Mouse (Mus musculus) ES-E14 (cell line): ENCODE data around the gene Lrrc56. TPM values are rescaled to one million over a fixed set of nuclear protein-coding genes. Genes with fewer than 3 reads are reported as not detected.

Source experiments
- DNase-seq: peaks from one replicate; pipeline ENCODE4 v3.0.0-alpha.2; 2013; ENCODE audit warnings: low read depth, low spot score
- H3K27ac ChIP-seq: 2 replicates; pipeline ENCODE4 v1.5.1; 2012; ENCODE audit warnings: low read depth, mild to moderate bottlenecking, low read length, moderate library complexity, mixed read lengths; ENCODE audit not compliant: poor library complexity, insufficient read depth, severe bottlenecking
- H3K36me3 ChIP-seq: 2 replicates; pipeline ENCODE4 v1.6.1; 2012; ENCODE audit warnings: mild to moderate bottlenecking, low read length, moderate library complexity, mixed read lengths; ENCODE audit not compliant: control insufficient read depth, poor library complexity, insufficient read depth, severe bottlenecking
- H3K4me1 ChIP-seq, 2 experiments: fragments of 150-350 bp in 1 of 2; sonication (generic) in 1 of 2; 2 replicates each; pipeline ENCODE4 v1.6.1; 2012; ENCODE audit warnings: low read length in 2 of 2, mild to moderate bottlenecking in 1 of 2, mixed read lengths in 1 of 2; ENCODE audit not compliant: control insufficient read depth in 2 of 2, insufficient read depth in 2 of 2, poor library complexity in 1 of 2
- H3K4me3 ChIP-seq, 2 experiments: fragments of 150-350 bp in 1 of 2; sonication (generic) in 1 of 2; 2 replicates each; pipeline ENCODE4 v1.5.1; 2012; ENCODE audit warnings: low read length in 2 of 2, low read depth in 1 of 2, mild to moderate bottlenecking in 1 of 2, mixed read lengths in 1 of 2; ENCODE audit not compliant: insufficient read depth in 1 of 2, poor library complexity in 1 of 2, severe bottlenecking in 1 of 2
- H3K9ac ChIP-seq: 2 replicates; pipeline ENCODE4 v1.6.1; 2012; ENCODE audit warnings: low read depth, mild to moderate bottlenecking, low read length, mixed read lengths; ENCODE audit not compliant: poor library complexity, insufficient read depth, severe bottlenecking
- H3K9me3 ChIP-seq: fragments of 150-350 bp; sonication (generic); 2 replicates; pipeline ENCODE4 v1.6.1; 2012; ENCODE audit warnings: low read depth, mild to moderate bottlenecking, low read length; ENCODE audit not compliant: control insufficient read depth, insufficient read depth
- CHD2 ChIP-seq: IDR thresholded peaks from 2 replicates; pipeline ENCODE4 v1.6.1; 2014; ENCODE audit warnings: mild to moderate bottlenecking, low read depth, low read length, inconsistent platforms
- HCFC1 ChIP-seq: IDR thresholded peaks from 2 replicates; pipeline ENCODE4 v1.6.1; 2012; ENCODE audit warnings: low read length, inconsistent platforms, borderline replicate concordance; ENCODE audit not compliant: insufficient read depth
- MAFK ChIP-seq: IDR thresholded peaks from 2 replicates; pipeline ENCODE4 v1.6.1; 2014; ENCODE audit warnings: mild to moderate bottlenecking, low read depth, low read length, inconsistent platforms; ENCODE audit not compliant: insufficient read depth
- ZC3H11A ChIP-seq: IDR thresholded peaks from 2 replicates; pipeline ENCODE4 v1.6.1; 2012; ENCODE audit warnings: low read depth, mild to moderate bottlenecking, inconsistent platforms, low read length, borderline replicate concordance
- ZNF384 ChIP-seq: IDR thresholded peaks from 2 replicates; pipeline ENCODE4 v1.6.1; 2012; ENCODE audit warnings: low read depth, low read length, inconsistent platforms
- in situ Hi-C, 2 experiments: fragments of 600-800 bp; cut with MboI; formaldehyde crosslinking; loops; one replicate each; pipeline ENCODE4 v1.15.1; 2025; ENCODE audit warnings: low sequenced_read_pairs in 2 of 2, inconsistent platforms in 1 of 2; ENCODE audit not compliant: unreplicated experiment in 2 of 2
- total RNA-seq: library from RNA; depleted of rRNA; stranded (reverse); fragments of 300-350 nt; gene quantifications from 2 replicates; pipeline ENCODE4 v1.2.3, GENCODE M21; 2012

Gene Lrrc56
- total RNA-seq, 1 experiment = 3.3 TPM

DNA sequence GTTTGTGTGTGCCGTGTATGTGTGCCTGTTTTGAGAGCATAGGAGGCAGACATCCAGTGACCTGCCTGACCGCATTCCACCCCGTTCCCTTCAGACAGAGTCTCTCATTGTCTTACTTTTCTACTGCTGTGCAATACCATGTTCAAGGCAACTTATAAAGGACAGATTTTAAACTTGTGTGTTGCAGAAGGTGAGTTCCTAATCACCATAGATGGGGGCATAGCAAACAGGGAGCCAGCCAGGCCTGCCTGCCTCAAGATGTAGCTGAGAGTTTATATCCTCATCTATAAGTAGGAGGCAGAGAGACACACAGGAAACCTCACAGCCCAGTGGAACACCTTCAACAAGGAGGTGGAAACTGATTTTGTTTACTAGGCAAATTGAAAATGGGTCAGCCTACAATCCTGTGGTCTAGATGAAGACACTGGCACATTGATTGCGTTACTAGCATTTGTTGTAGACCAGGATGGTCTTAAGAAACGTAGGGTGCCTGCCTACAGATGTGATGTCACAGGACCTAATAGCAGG lies 20.6 kb upstream of the Lrrc56 start:
- TF ChIP-seq HCFC1 (no peak), ZC3H11A (no peak), ZNF384 (no peak), CHD2 (no peak), MAFK (no peak)
- H3K4me1 ChIP-seq = 0 out of 4 replicates have a peak, but pooled peaks cover 0 to 1% of the 10 kb centered on the region in 2 experiments
- H3K9me3 ChIP-seq = no peaks in the 10 kb centered on the region
- peak overlapping the region; percentile 94; the same call in 1 of the 2 replicates for H3K9ac ChIP-seq
- H3K4me3 ChIP-seq = peak overlapping the region; percentile 84 to 85; a peak in 3 of 4 replicates
- H3K27ac ChIP-seq = no peak overlapping the region
- no peak for DNase-seq
- in situ Hi-C loops = loop anchor here in 1 of 2 experiments (10.0 kb wide), 1 partner anchor 329 kb away; the partner anchor contains the start of genes Odf3 and Scgb1c1
- no peaks in the 10 kb centered on the region for H3K36me3 ChIP-seq

DNA sequence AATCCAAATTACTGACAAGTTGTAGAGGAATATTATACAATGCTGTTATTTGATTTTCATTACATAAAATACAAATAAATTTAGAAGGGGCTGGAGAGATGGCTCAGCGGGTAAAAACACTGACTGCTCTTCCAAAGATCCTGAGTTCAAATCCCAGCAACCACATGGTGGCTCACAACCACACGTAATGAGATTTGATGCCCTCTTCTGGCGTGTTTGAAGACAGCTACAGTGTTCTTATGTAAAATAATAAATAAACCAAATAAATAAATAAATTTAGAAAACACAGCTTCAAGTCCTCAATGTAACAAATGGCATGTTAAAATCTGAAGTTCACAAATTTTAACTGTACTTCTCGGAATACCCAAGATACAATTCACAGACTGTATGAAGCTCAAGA lies 18.9 kb upstream of the Lrrc56 start:
- DNase-seq = no peak
- in situ Hi-C loops = loop anchor here in 1 of 2 experiments (10.0 kb wide), 1 partner anchor 330 kb away; the partner anchor contains the start of genes Odf3 and Scgb1c1
- Histone ChIP-seq H3K36me3 (no peaks in the 10 kb centered on the region), H3K4me3 (no peak overlapping the region), H3K4me1 (0 out of 4 replicates have a peak, but pooled peaks cover 0 to 1% of the 10 kb centered on the region in 2 experiments), H3K9ac (no peak overlapping the region), H3K27ac (no peak overlapping the region), H3K9me3 (no peaks in the 10 kb centered on the region)
- TF ChIP-seq ZC3H11A (no peak), CHD2 (no peak), ZNF384 (no peak), MAFK (no peak), HCFC1 (no peak)

DNA sequence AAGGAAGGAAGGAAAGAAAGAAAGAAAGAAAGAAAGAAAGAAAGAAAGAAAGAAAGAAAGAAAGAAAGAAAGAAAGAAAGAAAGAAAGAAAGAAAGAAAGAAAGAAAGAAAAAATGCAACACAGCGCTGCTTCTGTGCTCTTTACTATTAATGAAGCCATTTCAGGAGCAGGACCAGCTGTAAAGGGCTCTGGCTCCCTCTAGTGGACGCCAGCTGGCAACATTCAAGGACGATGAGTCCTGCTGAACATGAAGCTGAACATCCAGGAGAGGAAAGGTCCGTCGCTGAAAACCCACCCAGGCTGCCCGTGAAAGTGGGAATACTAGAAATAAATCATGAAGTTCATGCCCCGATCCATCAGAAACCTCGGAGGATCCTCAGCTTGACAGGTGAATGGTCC lies 17.8 kb upstream of the Lrrc56 start:
- Histone ChIP-seq H3K27ac (no peak overlapping the region), H3K36me3 (no peaks in the 10 kb centered on the region), H3K4me1 (0 out of 4 replicates have a peak, but pooled peaks cover 0 to 1% of the 10 kb centered on the region in 2 experiments), H3K9me3 (no peaks in the 10 kb centered on the region), H3K9ac (no peak overlapping the region), H3K4me3 (no peak overlapping the region)
- TF ChIP-seq ZNF384 (no peak), ZC3H11A (peak; percentile 98), MAFK (0 out of 2 replicates have a peak, but pooled peaks have one; percentile 29)
- peak; percentile 86 for DNase-seq
- in situ Hi-C loops = loop anchor here in 1 of 2 experiments (10.0 kb wide), 1 partner anchor 331 kb away; the partner anchor contains the start of genes Odf3 and Scgb1c1

DNA sequence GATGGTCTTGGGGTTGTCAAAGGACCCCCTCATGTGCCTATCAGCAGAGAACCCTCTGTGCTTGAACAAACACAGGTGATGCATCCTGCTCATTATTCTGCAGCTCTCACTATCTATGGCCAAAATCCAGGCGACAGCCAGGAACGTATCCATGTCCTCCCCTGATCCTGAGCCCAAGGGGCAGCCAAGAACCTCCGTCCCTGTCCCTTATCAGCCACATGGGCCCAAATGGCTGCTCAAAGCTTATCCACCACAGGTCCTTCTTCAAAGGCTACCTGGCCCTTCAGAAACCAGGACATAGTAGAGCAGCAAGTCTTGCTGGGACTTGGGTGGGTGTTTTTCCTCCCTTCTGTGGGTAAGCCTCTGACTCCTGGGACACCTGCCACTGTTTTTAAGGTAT lies 5.8 kb upstream of the Lrrc56 start:
- DNase-seq = no peak
- Histone ChIP-seq H3K36me3 (peaks cover 32% of the 10 kb centered on the region), H3K9me3 (no peaks in the 10 kb centered on the region), H3K4me3 (no peak overlapping the region), H3K27ac (no peak overlapping the region), H3K4me1 (peaks cover 0 to 15% of the 10 kb centered on the region in 2 experiments; a peak in 1 of 4 replicates), H3K9ac (no peak overlapping the region)
- in situ Hi-C loops = no loop called here
- TF ChIP-seq ZC3H11A = no peak
- no peak for TF ChIP-seq CHD2
- no peak for TF ChIP-seq MAFK
- TF ChIP-seq ZNF384 = no peak
- TF ChIP-seq HCFC1 = no peak
